Mouse (Mus musculus): ENCODE data around the gene Bcl3. TPM values are rescaled to one million over a fixed set of nuclear protein-coding genes. Genes with fewer than 3 reads are reported as not detected.

Gene Bcl3
- polyA plus RNA-seq, 1 experiment = 17.3 TPM

- H3K27ac ChIP-seq (ENCODE audit: insufficient read depth, low read length) = no peak overlapping the region
- TF ChIP-seq EP300 (IDR thresholded peaks at IDR 0.05; ENCODE audit: insufficient read depth, low read depth, low read length) (no peak), POLR2A (IDR thresholded peaks at IDR 0.05; ENCODE audit: insufficient read depth, low read length) (no peak), CTCF (IDR thresholded peaks at IDR 0.05; ENCODE audit: low read depth, low read length) (no peak)
- no peaks in the 10 kb centered on the region for H3K27me3 ChIP-seq (ENCODE audit: control insufficient read depth, insufficient read depth, low read length, poor library complexity, severe bottlenecking)
- no peak overlapping the region for H3K9ac ChIP-seq (ENCODE audit: low read depth, poor library complexity, severe bottlenecking)
- no peaks in the 10 kb centered on the region for H3K36me3 ChIP-seq (ENCODE audit: control insufficient read depth, insufficient read depth, low read length, poor library complexity, severe bottlenecking)
- peaks cover 13% of the 10 kb centered on the region for H3K9me3 ChIP-seq (replicated peaks; ENCODE audit: control insufficient read depth, insufficient read depth, low read length, poor library complexity, severe bottlenecking)
- H3K4me3 ChIP-seq (ENCODE audit: low read depth, low read length) = no peak overlapping the region
- peaks cover under 1% of the 10 kb centered on the region for H3K4me1 ChIP-seq (ENCODE audit: control insufficient read depth, insufficient read depth, low read length)
Measured at GRCm38 (mm10) chr7:19777049-19777723, 45.4 kb downstream of the Bcl3 start.

- Histone ChIP-seq H3K27ac (ENCODE audit: insufficient read depth, low read length) (peak overlapping the region; percentile 66), H3K4me1 (ENCODE audit: control insufficient read depth, insufficient read depth, low read length) (peaks cover 4% of the 10 kb centered on the region), H3K36me3 (ENCODE audit: control insufficient read depth, insufficient read depth, low read length, poor library complexity, severe bottlenecking) (peaks cover 4% of the 10 kb centered on the region), H3K9me3 (replicated peaks; ENCODE audit: control insufficient read depth, insufficient read depth, low read length, poor library complexity, severe bottlenecking) (peaks cover 7% of the 10 kb centered on the region), H3K27me3 (ENCODE audit: control insufficient read depth, insufficient read depth, low read length, poor library complexity, severe bottlenecking) (no peaks in the 10 kb centered on the region), H3K4me3 (ENCODE audit: low read depth, low read length) (peak overlapping the region; percentile 69), H3K9ac (ENCODE audit: low read depth, poor library complexity, severe bottlenecking) (peak overlapping the region; percentile 77; the same call in 1 of the 2 replicates)
- TF ChIP-seq EP300 (IDR thresholded peaks at IDR 0.05; ENCODE audit: insufficient read depth, low read depth, low read length) (no peak), CTCF (IDR thresholded peaks at IDR 0.05; ENCODE audit: low read depth, low read length) (no peak), POLR2A (IDR thresholded peaks at IDR 0.05; ENCODE audit: insufficient read depth, low read length) (no peak)
Measured at GRCm38 (mm10) chr7:19771682-19772081, 50.9 kb downstream of the Bcl3 start.

- peaks cover 6% of the 10 kb centered on the region for H3K9me3 ChIP-seq (replicated peaks; ENCODE audit: control insufficient read depth, insufficient read depth, low read length, poor library complexity, severe bottlenecking)
- H3K4me1 ChIP-seq (ENCODE audit: control insufficient read depth, insufficient read depth, low read length) = peaks cover 4% of the 10 kb centered on the region
- H3K27me3 ChIP-seq (ENCODE audit: control insufficient read depth, insufficient read depth, low read length, poor library complexity, severe bottlenecking) = no peaks in the 10 kb centered on the region
- TF ChIP-seq POLR2A (IDR thresholded peaks at IDR 0.05; ENCODE audit: insufficient read depth, low read length) (no peak), EP300 (IDR thresholded peaks at IDR 0.05; ENCODE audit: insufficient read depth, low read depth, low read length) (peak; percentile 95), CTCF (IDR thresholded peaks at IDR 0.05; ENCODE audit: low read depth, low read length) (no peak)
- H3K4me3 ChIP-seq (ENCODE audit: low read depth, low read length) = peak within 1 kb of the TSS; percentile 69
- H3K9ac ChIP-seq (ENCODE audit: low read depth, poor library complexity, severe bottlenecking) = peak within 1 kb of the TSS; percentile 77
- H3K27ac ChIP-seq (ENCODE audit: insufficient read depth, low read length) = peak within 1 kb of the TSS; percentile 86
- peaks cover 10% of the 10 kb centered on the region for H3K36me3 ChIP-seq (ENCODE audit: control insufficient read depth, insufficient read depth, low read length, poor library complexity, severe bottlenecking)
Measured at GRCm38 (mm10) chr7:19770984-19771391, 51.6 kb downstream of the Bcl3 start, which contains the start of gene Bcam. Gene Bcam, minus strand, starts transcription at chr7:19771016.

GRCm38 (mm10) chr7:19770375-19770754 lies 52.2 kb downstream of the Bcl3 start:
- H3K9ac ChIP-seq (ENCODE audit: low read depth, poor library complexity, severe bottlenecking) = peak overlapping the region; percentile 77
- H3K27me3 ChIP-seq (ENCODE audit: control insufficient read depth, insufficient read depth, low read length, poor library complexity, severe bottlenecking) = no peaks in the 10 kb centered on the region
- H3K4me1 ChIP-seq (ENCODE audit: control insufficient read depth, insufficient read depth, low read length) = peaks cover 4% of the 10 kb centered on the region
- H3K9me3 ChIP-seq (replicated peaks; ENCODE audit: control insufficient read depth, insufficient read depth, low read length, poor library complexity, severe bottlenecking) = 0 out of 2 replicates have a peak, but pooled peaks cover 5% of the 10 kb centered on the region
- peaks cover 16% of the 10 kb centered on the region for H3K36me3 ChIP-seq (ENCODE audit: control insufficient read depth, insufficient read depth, low read length, poor library complexity, severe bottlenecking)
- H3K4me3 ChIP-seq (ENCODE audit: low read depth, low read length) = peak overlapping the region; percentile 69
- peak overlapping the region; percentile 86 for H3K27ac ChIP-seq (ENCODE audit: insufficient read depth, low read length)
- no peak for TF ChIP-seq CTCF (IDR thresholded peaks at IDR 0.05; ENCODE audit: low read depth, low read length)
- TF ChIP-seq POLR2A (IDR thresholded peaks at IDR 0.05; ENCODE audit: insufficient read depth, low read length) = peak; percentile 77
- TF ChIP-seq EP300 (IDR thresholded peaks at IDR 0.05; ENCODE audit: insufficient read depth, low read depth, low read length) = 0 out of 2 replicates have a peak, but pooled peaks have one; percentile 3

DNA sequence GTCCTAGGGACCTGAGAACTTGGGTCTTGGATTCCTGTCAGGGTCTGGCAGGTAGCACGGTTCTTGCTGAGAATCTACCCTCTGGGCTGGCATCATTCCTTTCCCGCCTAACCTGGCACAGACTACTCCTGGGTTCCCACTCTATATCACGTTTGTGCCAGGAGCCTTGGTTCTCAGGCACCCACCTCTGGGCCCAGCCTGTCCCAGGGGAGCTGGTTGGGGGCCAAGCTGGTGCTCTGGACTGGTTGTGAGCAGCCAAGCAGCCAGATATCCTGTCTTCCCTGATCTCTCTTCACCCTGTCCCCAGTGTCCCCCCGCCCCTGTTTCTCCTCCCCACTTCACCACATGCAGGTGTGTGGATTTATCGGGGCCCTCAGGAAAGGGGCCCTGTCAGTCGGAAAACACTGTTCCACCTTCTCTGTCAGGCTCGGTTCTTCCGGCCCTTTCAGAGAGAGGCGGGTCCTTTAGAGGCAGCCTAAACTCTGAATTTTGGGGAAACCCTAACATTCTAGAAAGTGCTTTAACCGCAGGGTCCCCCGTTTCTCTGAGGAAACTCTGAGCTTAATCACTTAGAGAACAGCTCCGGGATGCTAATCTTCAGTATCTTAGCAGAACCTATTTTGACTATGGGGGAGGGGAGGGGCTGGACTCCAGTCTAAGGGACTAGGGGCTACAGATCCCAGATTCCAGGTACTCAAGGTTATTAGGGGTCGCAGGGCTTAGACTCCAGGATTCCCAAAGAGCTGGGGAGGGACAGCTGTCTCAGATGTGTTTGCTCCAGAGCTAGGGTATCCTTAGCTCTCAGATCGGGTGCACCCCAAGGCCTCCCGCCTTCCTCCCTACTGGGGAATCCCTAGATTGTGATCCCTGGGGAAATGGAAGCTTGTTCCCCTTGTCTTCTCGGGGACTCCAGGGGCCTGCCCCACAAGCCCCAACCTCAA lies 52.9 kb downstream of the Bcl3 start:
- Histone ChIP-seq H3K9me3 (replicated peaks; ENCODE audit: control insufficient read depth, insufficient read depth, low read length, poor library complexity, severe bottlenecking) (0 out of 2 replicates have a peak, but pooled peaks cover 6% of the 10 kb centered on the region), H3K9ac (ENCODE audit: low read depth, poor library complexity, severe bottlenecking) (peak overlapping the region; percentile 77), H3K27ac (ENCODE audit: insufficient read depth, low read length) (peak overlapping the region; percentile 50), H3K36me3 (ENCODE audit: control insufficient read depth, insufficient read depth, low read length, poor library complexity, severe bottlenecking) (peaks cover 18% of the 10 kb centered on the region), H3K27me3 (ENCODE audit: control insufficient read depth, insufficient read depth, low read length, poor library complexity, severe bottlenecking) (no peaks in the 10 kb centered on the region), H3K4me1 (ENCODE audit: control insufficient read depth, insufficient read depth, low read length) (peaks cover 4% of the 10 kb centered on the region), H3K4me3 (ENCODE audit: low read depth, low read length) (peak overlapping the region; percentile 69)
- TF ChIP-seq CTCF (IDR thresholded peaks at IDR 0.05; ENCODE audit: low read depth, low read length) = no peak
- TF ChIP-seq POLR2A (IDR thresholded peaks at IDR 0.05; ENCODE audit: insufficient read depth, low read length) = no peak
- TF ChIP-seq EP300 (IDR thresholded peaks at IDR 0.05; ENCODE audit: insufficient read depth, low read depth, low read length) = no peak

Data from ES-Bruce4 (cell line).